Mouse (Mus musculus): ENCODE results near the gene H2afy2.

Gene H2afy2

GRCm38 (mm10) chr10:61783621-61784251, at the start of gene H2afy2:
H2afy2 (minus strand) TSS chr10:61784147.
- no peak for DNase-seq (ENCODE audit: low spot score in 2 of 2)

GRCm38 (mm10) chr10:61832713-61833112, 48.8 kb upstream of the H2afy2 start:
- no peak for DNase-seq (ENCODE audit: low spot score in 2 of 2)

- DNase-seq (ENCODE audit: low spot score in 2 of 2): no peak
These were observed 47.8 kb upstream of the H2afy2 start for GRCm38 (mm10) chr10:61831741-61832140.

- DNase-seq (ENCODE audit: low spot score in 2 of 2): no peak
These were observed 47.3 kb upstream of the H2afy2 start for GRCm38 (mm10) chr10:61831251-61831650.

GRCm38 (mm10) chr10:61830817-61831216, 46.9 kb upstream of the H2afy2 start:
- no peak for DNase-seq (ENCODE audit: low spot score in 2 of 2)

- no peak for DNase-seq (ENCODE audit: low spot score in 2 of 2)
These were observed 45.1 kb upstream of the H2afy2 start for GRCm38 (mm10) chr10:61829046-61829445.

- no peak for DNase-seq (ENCODE audit: low spot score in 2 of 2)
These were observed 44.3 kb upstream of the H2afy2 start for GRCm38 (mm10) chr10:61827950-61828936.

GRCm38 (mm10) chr10:61826753-61827435, 42.9 kb upstream of the H2afy2 start:
- no peak for DNase-seq (ENCODE audit: low spot score in 2 of 2)

- DNase-seq (ENCODE audit: low spot score in 2 of 2): no peak
These were observed 42.2 kb upstream of the H2afy2 start for GRCm38 (mm10) chr10:61825979-61826752.

GRCm38 (mm10) chr10:61825536-61825935, 41.6 kb upstream of the H2afy2 start:
- no peak for DNase-seq (ENCODE audit: low spot score in 2 of 2)

- DNase-seq (ENCODE audit: low spot score in 2 of 2): no peak
These were observed 39.8 kb upstream of the H2afy2 start for GRCm38 (mm10) chr10:61823731-61824115.

GRCm38 (mm10) chr10:61822968-61823730, 39.2 kb upstream of the H2afy2 start:
- no peak for DNase-seq (ENCODE audit: low spot score in 2 of 2)

- DNase-seq (ENCODE audit: low spot score in 2 of 2): no peak
These were observed 36.1 kb upstream of the H2afy2 start for GRCm38 (mm10) chr10:61820050-61820449.

- no peak for DNase-seq (ENCODE audit: low spot score in 2 of 2)
These were observed 28.0 kb upstream of the H2afy2 start for GRCm38 (mm10) chr10:61811987-61812386.

- DNase-seq (ENCODE audit: low spot score in 2 of 2): no peak
These were observed 14.2 kb upstream of the H2afy2 start for GRCm38 (mm10) chr10:61798133-61798576.

- DNase-seq (ENCODE audit: low spot score in 2 of 2): no peak
These were observed 11.5 kb upstream of the H2afy2 start for GRCm38 (mm10) chr10:61795458-61795857.

GRCm38 (mm10) chr10:61794971-61795370, 11.0 kb upstream of the H2afy2 start:
- DNase-seq (ENCODE audit: low spot score in 2 of 2): no peak

GRCm38 (mm10) chr10:61793015-61793414, 9.1 kb upstream of the H2afy2 start:
- no peak for DNase-seq (ENCODE audit: low spot score in 2 of 2)

GRCm38 (mm10) chr10:61788499-61788898, 4.6 kb upstream of the H2afy2 start:
- DNase-seq (ENCODE audit: low spot score in 2 of 2): no peak

GRCm38 (mm10) chr10:61787541-61788313, 3.8 kb upstream of the H2afy2 start:
- no peak for DNase-seq (ENCODE audit: low spot score in 2 of 2)
